Mouse (Mus musculus): ENCODE data around the gene Mrgpra3.

Gene Mrgpra3

DNA sequence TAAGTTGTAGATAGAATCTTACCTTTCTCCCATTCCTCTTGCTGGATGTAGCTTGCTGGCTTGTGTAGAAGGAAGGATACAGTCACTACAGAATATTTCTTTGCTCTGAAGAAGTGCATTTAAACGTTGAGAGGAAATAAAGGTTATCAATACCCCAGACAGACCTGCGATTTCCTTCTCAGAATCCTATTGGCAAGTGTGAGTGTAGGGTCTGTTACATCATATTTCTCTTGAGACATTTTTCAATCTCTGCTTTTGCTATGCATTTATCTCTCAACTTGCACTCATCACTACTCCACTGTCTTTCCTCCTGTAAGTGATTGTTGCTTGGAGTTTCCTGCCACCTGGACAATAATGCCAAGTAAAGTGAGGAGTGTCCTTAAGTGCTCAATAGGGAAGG is at the start of gene Mrgpra3:
Gene Mrgpra3, minus strand, starts transcription at position 101 of the 400 bp plus-strand sequence.
- no peak for DNase-seq
